Mouse (Mus musculus): Measurements from ENCODE around the gene Zfp672.
"Not testable (repeated sequence)": the region's sequence is repeated elsewhere in the genome, so short reads cannot be mapped to it uniquely, and the experiment has no call there.

Gene Zfp672

GRCm38 (mm10) chr11:58330276-58331148 is at the start of gene Zfp672, which contains the start of gene Sh3bp5l:
Zfp672 (minus strand) TSS chr11:58330339.
Sh3bp5l (plus strand) TSS chr11:58330724.
- peak; percentile 85 for DNase-seq (ENCODE audit: low read depth, low spot score)

GRCm38 (mm10) chr11:58379516-58379915 is 49.4 kb upstream of the Zfp672 start:
- DNase-seq (ENCODE audit: low read depth, low spot score), result no peak

GRCm38 (mm10) chr11:58378763-58379278 is 48.7 kb upstream of the Zfp672 start, which contains the start of gene Lypd8:
Lypd8 (plus strand) TSS chr11:58379043.
- DNase-seq (ENCODE audit: low read depth, low spot score), result no peak

- DNase-seq (ENCODE audit: low read depth, low spot score), result no peak
Measured at GRCm38 (mm10) chr11:58377686-58378085, 47.5 kb upstream of the Zfp672 start.

GRCm38 (mm10) chr11:58377273-58377672 is 47.1 kb upstream of the Zfp672 start:
- DNase-seq (ENCODE audit: low read depth, low spot score), result no peak

- not testable (repeated sequence) for DNase-seq (ENCODE audit: low read depth, low spot score)
Measured at GRCm38 (mm10) chr11:58366191-58366590, 36.1 kb upstream of the Zfp672 start.

- no peak for DNase-seq (ENCODE audit: low read depth, low spot score)
Measured at GRCm38 (mm10) chr11:58364454-58364853, 34.3 kb upstream of the Zfp672 start.

- not testable (repeated sequence) for DNase-seq (ENCODE audit: low read depth, low spot score)
Measured at GRCm38 (mm10) chr11:58362562-58362961, 32.4 kb upstream of the Zfp672 start.

- DNase-seq (ENCODE audit: low read depth, low spot score), result no peak
Measured at GRCm38 (mm10) chr11:58357844-58358534, 27.9 kb upstream of the Zfp672 start.

GRCm38 (mm10) chr11:58357042-58357441 is 26.9 kb upstream of the Zfp672 start:
- DNase-seq (ENCODE audit: low read depth, low spot score), result no peak

- no peak for DNase-seq (ENCODE audit: low read depth, low spot score)
Measured at GRCm38 (mm10) chr11:58354927-58355326, 24.8 kb upstream of the Zfp672 start.

- no peak for DNase-seq (ENCODE audit: low read depth, low spot score)
Measured at GRCm38 (mm10) chr11:58354476-58354875, 24.3 kb upstream of the Zfp672 start.

GRCm38 (mm10) chr11:58353709-58354108 is 23.6 kb upstream of the Zfp672 start:
- no peak for DNase-seq (ENCODE audit: low read depth, low spot score)

- DNase-seq (ENCODE audit: low read depth, low spot score), result no peak
Measured at GRCm38 (mm10) chr11:58352681-58353548, 22.8 kb upstream of the Zfp672 start.

GRCm38 (mm10) chr11:58351179-58351578 is 21.0 kb upstream of the Zfp672 start:
- no peak for DNase-seq (ENCODE audit: low read depth, low spot score)

GRCm38 (mm10) chr11:58350628-58351027 is 20.5 kb upstream of the Zfp672 start:
- no peak for DNase-seq (ENCODE audit: low read depth, low spot score)

GRCm38 (mm10) chr11:58346745-58347144 is 16.6 kb upstream of the Zfp672 start:
- no peak for DNase-seq (ENCODE audit: low read depth, low spot score)

GRCm38 (mm10) chr11:58334746-58335145 is 4.6 kb upstream of the Zfp672 start:
- DNase-seq (ENCODE audit: low read depth, low spot score), result no peak

- DNase-seq (ENCODE audit: low read depth, low spot score), result no peak
Measured at GRCm38 (mm10) chr11:58331546-58331945, 1.4 kb upstream of the Zfp672 start.

GRCm38 (mm10) chr11:58331149-58331495 is 983 bp upstream of the Zfp672 start:
- DNase-seq (ENCODE audit: low read depth, low spot score), result no peak

- DNase-seq (ENCODE audit: low read depth, low spot score), result no peak
Measured at GRCm38 (mm10) chr11:58329906-58330275, 248 bp downstream of the Zfp672 start.

GRCm38 (mm10) chr11:58326781-58327180 is 3.4 kb downstream of the Zfp672 start:
- no peak for DNase-seq (ENCODE audit: low read depth, low spot score)
